Mouse (Mus musculus) neural tube, embryonic 15.5 days (tissue): ENCODE results near the gene Etnk2. TPM values are rescaled to one million over a fixed set of nuclear protein-coding genes. Genes with fewer than 3 reads are reported as not detected.

Experiments used
- ATAC-seq: fragments of 200-750 bp; cut with Nextera tagmentation; 2 replicates; pipeline ENCODE4 v1.8.0; 2017; ENCODE audit warnings: mild to moderate bottlenecking, moderate TSS enrichment, moderate library complexity; ENCODE audit not compliant: low FRiP score
- H3K27ac ChIP-seq: fragments of 300-500 bp; sonication (generic); replicated peaks from 2 replicates; pipeline ENCODE4 v1.5.1; 2015; ENCODE audit warnings: mild to moderate bottlenecking, inconsistent platforms
- H3K27me3 ChIP-seq: fragments of 300-500 bp; sonication (generic); replicated peaks from 2 replicates; pipeline ENCODE4 v1.6.1; 2015; ENCODE audit warnings: inconsistent platforms
- H3K36me3 ChIP-seq: fragments of 300-500 bp; sonication (generic); 2 replicates; pipeline ENCODE4 v1.6.1; 2015; ENCODE audit warnings: inconsistent platforms
- H3K4me1 ChIP-seq: fragments of 300-500 bp; sonication (generic); 2 replicates; pipeline ENCODE4 v1.6.1; 2015; ENCODE audit warnings: inconsistent platforms
- H3K4me2 ChIP-seq: fragments of 300-500 bp; sonication (generic); 2 replicates; pipeline ENCODE4 v1.6.1; 2015; ENCODE audit warnings: inconsistent platforms, mild to moderate bottlenecking, moderate library complexity
- H3K4me3 ChIP-seq: fragments of 300-500 bp; sonication (generic); replicated peaks from 2 replicates; pipeline ENCODE4 v1.5.1; 2015; ENCODE audit warnings: mild to moderate bottlenecking, inconsistent platforms
- H3K9ac ChIP-seq: fragments of 300-500 bp; sonication (generic); replicated peaks from 2 replicates; pipeline ENCODE4 v1.6.1; 2015; ENCODE audit warnings: mild to moderate bottlenecking, inconsistent platforms
- H3K9me3 ChIP-seq: fragments of 300-500 bp; sonication (generic); replicated peaks from 2 replicates; pipeline ENCODE4 v1.6.1; 2016; ENCODE audit warnings: inconsistent platforms
- WGBS: fragments of 180-500 bp; shearing (Covaris S2); methylation state at CpG from one replicate; pipeline ENCODE4 v1.1.7; 2015; ENCODE audit warnings: mixed read lengths; 5-methylcytosine and 5-hydroxymethylcytosine counted together
- polyA plus RNA-seq: library from polyadenylated mRNA; unstranded; fragments of >200 nt; fragmentation: Nextera tagmentation; extraction: Ambion mirVana; gene quantifications from 2 replicates; pipeline ENCODE4 v1.2.1, GENCODE M21; 2015

Gene Etnk2
- polyA plus RNA-seq = 21.3 and 22.8 TPM in 2 replicates

DNA sequence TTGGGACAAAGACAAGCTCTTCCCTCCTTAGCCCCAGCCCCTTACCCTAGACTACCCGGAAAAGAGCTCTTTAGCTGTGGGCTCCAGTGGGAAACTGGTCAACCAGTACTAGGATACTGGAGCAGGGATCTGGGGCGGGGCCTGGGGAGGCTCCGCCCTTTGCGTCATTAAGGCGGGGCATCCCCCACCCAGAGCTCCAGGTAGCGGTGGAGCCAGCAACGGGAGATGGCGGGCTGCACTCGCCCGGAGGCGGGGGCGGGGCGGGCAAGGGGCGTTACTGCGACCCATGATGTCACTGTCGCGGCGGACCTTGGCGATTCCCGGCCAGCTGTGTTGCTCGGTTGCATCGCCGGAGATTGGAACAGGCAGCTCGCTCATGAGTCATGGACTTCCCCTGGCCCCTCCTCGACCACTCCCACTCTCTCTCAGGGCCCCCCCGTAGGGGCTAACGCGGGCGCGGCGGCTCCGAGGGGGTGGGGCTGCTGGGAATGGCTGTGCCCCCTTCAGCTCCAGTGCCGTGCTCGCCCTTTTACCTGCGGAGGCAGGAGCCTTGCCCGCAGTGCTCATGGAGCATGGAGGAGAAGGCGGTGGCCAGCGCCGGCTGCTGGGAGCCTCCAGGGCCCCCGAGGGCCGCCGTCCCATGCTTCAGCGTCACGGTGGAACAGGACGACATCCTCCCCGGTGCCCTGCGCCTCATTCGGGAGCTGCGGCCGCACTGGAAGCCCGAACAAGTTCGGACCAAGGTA, at the start of gene Etnk2:
Gene Etnk2, plus strand, starts transcription at position 297 of the 746 bp plus-strand sequence.
- under 1% methylated on average over 52 of the region's 52 CpGs for WGBS
- Histone ChIP-seq H3K9ac (peak within 1 kb of the TSS; percentile 71), H3K4me1 (peaks cover 32% of the 10 kb centered on the region), H3K4me2 (peak within 1 kb of the TSS; percentile 88), H3K9me3 (no peaks in the 10 kb centered on the region), H3K27ac (peak within 1 kb of the TSS; percentile 69), H3K27me3 (peaks cover 15% of the 10 kb centered on the region), H3K36me3 (no peaks in the 10 kb centered on the region), H3K4me3 (peak within 1 kb of the TSS; percentile 69)
- peak; percentile 86 for ATAC-seq

DNA sequence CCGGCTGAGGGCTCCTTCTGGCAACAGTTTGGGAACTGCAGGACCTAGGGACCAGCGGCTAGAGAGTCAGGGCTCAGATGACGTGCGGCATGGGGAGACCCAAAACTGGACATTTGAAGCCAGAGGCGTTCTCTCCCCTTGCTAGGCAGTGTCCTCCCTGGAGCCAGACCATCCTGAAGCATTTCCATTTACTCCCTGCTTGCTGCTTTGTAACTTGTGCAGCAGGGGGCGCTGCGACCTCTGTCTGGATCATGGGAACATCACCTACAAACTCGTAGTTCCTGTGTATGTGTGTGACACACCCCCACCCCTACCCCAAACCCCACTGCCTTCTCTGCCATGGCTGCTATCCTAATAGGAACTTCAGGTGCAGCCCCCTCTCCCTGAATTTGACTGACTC, 49.0 kb upstream of the Etnk2 start:
- Histone ChIP-seq H3K4me2 (no peak overlapping the region), H3K9ac (no peak overlapping the region)
- 27% methylated on average over 8 of the region's 8 CpGs for WGBS

DNA sequence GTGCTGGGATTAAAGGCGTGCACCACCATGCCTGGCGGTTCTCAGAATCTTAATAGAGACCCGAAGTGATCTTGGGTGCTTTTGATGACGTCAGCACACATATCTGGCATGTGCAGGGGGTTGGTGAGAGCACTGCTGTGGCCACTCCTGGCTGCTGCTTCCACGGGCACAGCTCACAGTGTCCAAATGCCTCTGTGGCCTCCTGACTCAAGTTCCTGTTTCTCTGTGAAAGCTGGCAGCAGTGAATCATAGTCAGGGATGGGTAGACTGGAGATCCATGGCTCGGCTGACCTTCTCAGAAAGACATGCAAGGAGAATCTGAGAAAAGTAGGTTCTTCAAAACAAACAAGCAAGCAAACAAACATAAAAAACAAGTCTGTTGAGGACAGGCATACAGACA, 47.6 kb upstream of the Etnk2 start:
- WGBS = 83% methylated on average over 6 of the region's 6 CpGs
- H3K9ac ChIP-seq = no peak overlapping the region
- H3K9me3 ChIP-seq = no peaks in the 10 kb centered on the region
- no peaks in the 10 kb centered on the region for H3K36me3 ChIP-seq
- no peaks in the 10 kb centered on the region for H3K27me3 ChIP-seq
- H3K4me1 ChIP-seq = peaks cover 14% of the 10 kb centered on the region
- no peak overlapping the region for H3K4me2 ChIP-seq
- H3K27ac ChIP-seq = no peak overlapping the region
- no peak for ATAC-seq
- no peak overlapping the region for H3K4me3 ChIP-seq

More for the DNA sequence above, 49.0 kb upstream of the Etnk2 start:
- H3K36me3 ChIP-seq = no peaks in the 10 kb centered on the region
- H3K4me3 ChIP-seq = no peak overlapping the region
- no peak overlapping the region for H3K27ac ChIP-seq
- ATAC-seq = no peak
- H3K27me3 ChIP-seq = no peaks in the 10 kb centered on the region
- H3K9me3 ChIP-seq = no peaks in the 10 kb centered on the region
- H3K4me1 ChIP-seq = peaks cover 14% of the 10 kb centered on the region

DNA sequence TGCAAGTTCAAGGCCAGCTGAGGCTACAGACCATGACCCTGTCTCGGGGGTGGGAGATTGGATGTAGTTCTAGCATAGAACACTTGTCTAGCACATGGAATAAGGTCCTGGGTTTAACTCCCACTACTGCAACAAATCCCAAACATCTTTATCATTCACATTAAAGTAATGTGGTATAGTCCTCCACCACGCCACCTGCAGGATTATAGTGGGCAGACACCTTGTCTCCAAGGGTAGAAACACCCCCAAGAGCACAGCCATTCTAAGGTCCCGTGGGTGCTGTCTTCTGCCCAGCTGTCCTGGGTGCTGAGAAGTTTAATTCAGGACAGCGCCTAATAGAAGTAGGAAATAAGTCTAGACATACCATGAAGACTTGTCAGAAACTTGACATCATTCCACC, 46.8 kb upstream of the Etnk2 start:
- Histone ChIP-seq H3K36me3 (no peaks in the 10 kb centered on the region), H3K4me1 (peaks cover 12% of the 10 kb centered on the region), H3K4me2 (no peak overlapping the region), H3K27me3 (no peaks in the 10 kb centered on the region), H3K9me3 (no peaks in the 10 kb centered on the region), H3K4me3 (no peak overlapping the region), H3K27ac (no peak overlapping the region), H3K9ac (no peak overlapping the region)
- WGBS = 88% methylated on average over 4 of the region's 4 CpGs
- ATAC-seq = no peak

DNA sequence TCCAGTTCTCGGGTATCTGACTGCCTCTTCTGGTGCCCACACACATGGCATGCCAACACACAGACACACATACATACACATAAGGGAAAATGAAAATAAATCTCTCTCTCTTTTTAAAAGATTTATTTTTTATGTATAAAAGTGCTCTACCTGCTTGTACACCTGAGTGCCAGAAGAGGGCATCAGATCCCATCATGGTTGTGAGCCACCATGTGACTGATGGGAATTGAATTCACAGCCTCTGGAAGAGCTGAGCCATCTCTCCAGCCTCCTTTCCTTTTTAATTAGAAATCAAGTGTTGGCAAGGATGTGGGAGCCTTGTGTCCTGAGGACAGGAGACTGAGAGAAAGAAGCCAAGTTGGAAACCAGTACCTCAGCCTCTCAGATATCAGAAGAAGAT, 46.2 kb upstream of the Etnk2 start:
- Histone ChIP-seq H3K4me1 (peaks cover 6% of the 10 kb centered on the region), H3K4me3 (no peak overlapping the region), H3K9me3 (no peaks in the 10 kb centered on the region), H3K4me2 (no peak overlapping the region), H3K27me3 (no peaks in the 10 kb centered on the region), H3K9ac (no peak overlapping the region), H3K36me3 (no peaks in the 10 kb centered on the region), H3K27ac (no peak overlapping the region)
- ATAC-seq = no peak
- WGBS = 88% methylated on average over 1 of the region's 1 CpGs

DNA sequence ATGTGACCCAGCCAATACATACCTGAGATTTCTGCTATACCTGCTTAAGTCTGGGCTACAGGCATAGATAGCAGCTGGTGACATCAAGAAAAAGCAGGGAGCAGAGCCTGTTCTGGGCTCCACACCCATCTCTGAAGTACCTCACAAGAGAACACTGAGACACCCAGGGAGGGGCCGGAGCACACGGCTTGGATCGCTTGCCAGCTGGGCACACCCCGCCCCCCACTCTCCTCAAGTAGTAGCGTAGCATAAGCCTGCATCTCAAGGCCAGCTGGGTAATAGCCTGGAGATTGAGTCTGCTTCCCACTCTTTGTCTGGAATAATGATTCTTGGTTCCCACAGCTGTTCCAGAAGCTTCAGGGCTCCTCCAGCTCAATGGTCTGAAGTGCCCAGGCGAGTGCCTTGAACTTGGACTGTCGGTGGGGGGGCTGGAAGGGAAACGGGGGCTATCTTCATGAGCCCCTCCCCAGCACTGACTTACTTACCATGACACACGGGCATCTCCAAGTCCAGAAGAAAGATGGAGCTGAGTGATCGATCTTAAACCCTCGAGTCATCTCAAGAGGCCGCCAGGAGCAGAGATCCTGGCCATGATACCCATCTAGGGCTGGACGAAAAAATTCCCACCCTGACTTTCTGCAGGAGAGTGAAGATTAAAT, 42.0 kb upstream of the Etnk2 start, which contains the start of gene Kiss1:
Gene Kiss1, plus strand, starts transcription at position 609 of the 659 bp plus-strand sequence.
- H3K9me3 ChIP-seq = no peaks in the 10 kb centered on the region
- no peaks in the 10 kb centered on the region for H3K27me3 ChIP-seq
- WGBS = 79% methylated on average over 13 of the region's 13 CpGs
- no peak within 1 kb of the TSS for H3K4me2 ChIP-seq
- no peaks in the 10 kb centered on the region for H3K36me3 ChIP-seq
- H3K4me1 ChIP-seq = no peaks in the 10 kb centered on the region
- no peak within 1 kb of the TSS for H3K9ac ChIP-seq
- no peak within 1 kb of the TSS for H3K27ac ChIP-seq
- no peak within 1 kb of the TSS for H3K4me3 ChIP-seq
- ATAC-seq = no peak

DNA sequence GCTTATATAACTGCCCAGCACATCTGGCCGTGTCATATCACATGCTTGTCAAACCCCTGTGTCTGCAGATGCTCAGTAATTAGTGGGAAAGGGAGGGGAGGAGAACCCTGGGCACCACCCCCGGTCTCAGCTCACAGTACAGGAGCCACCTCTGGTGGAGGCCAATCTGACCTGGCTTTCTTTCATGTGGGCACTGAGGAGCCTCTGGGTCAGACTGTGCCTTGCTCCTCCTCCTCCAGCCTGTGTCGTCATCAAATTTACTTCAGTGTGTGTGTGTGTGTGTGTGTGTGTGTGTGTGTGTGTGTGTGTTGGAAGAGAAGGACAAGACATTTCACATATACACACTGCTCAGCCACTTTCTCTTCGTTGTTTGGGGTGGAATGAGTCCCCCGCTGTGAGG, 40.0 kb upstream of the Etnk2 start:
- Histone ChIP-seq H3K27ac (no peak overlapping the region), H3K4me2 (no peak overlapping the region), H3K9ac (no peak overlapping the region), H3K27me3 (no peaks in the 10 kb centered on the region), H3K36me3 (no peaks in the 10 kb centered on the region), H3K9me3 (no peaks in the 10 kb centered on the region), H3K4me3 (no peak overlapping the region), H3K4me1 (no peaks in the 10 kb centered on the region)
- 50% methylated on average over 5 of the region's 5 CpGs for WGBS
- no peak for ATAC-seq

DNA sequence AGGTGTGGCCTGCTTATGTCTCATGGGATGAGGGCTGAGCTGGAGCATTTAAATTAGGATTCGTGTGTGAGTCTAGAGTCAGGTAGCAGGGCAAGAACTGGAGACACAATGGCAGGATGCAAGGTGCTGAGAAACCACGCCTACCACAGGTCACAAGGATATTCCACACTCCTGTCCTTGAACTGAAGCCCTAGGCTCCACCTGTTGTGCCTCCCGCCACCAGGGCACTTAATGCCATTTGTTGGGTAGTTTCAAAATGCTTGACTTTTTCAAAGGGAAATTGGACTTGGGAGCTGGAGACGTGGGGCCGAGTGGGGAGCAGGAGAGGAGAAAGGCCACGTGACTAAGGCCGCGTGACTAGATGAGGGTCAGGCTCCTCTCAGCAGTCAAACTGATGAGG, 37.4 kb upstream of the Etnk2 start:
- no peak overlapping the region for H3K4me2 ChIP-seq

DNA sequence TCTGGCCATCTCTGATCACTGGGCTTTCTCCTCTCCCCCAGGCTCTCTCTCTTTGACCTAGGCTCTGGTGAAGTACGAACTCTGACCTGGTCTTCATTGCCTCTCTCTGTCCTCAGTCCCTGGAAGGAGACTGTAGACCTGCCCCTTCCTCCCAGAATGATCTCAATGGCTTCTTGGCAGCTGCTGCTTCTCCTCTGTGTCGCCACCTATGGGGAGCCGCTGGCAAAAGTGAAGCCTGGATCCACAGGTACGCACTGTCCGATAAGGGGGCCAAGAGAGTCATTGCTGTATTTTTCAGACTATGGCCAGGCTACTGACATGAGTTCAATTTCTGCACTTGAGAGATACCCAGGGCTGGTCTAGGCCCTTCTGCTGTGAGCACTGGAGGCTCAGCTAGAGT, 36.3 kb upstream of the Etnk2 start:
- no peak overlapping the region for H3K4me3 ChIP-seq
- H3K27me3 ChIP-seq = peaks cover 13% of the 10 kb centered on the region
- H3K36me3 ChIP-seq = no peaks in the 10 kb centered on the region
- H3K4me1 ChIP-seq = peaks cover 22% of the 10 kb centered on the region
- ATAC-seq = no peak
- no peak overlapping the region for H3K9ac ChIP-seq
- WGBS = 67% methylated on average over 5 of the region's 5 CpGs
- no peak overlapping the region for H3K4me2 ChIP-seq
- H3K9me3 ChIP-seq = no peaks in the 10 kb centered on the region
- no peak overlapping the region for H3K27ac ChIP-seq

More for the DNA sequence above, 37.4 kb upstream of the Etnk2 start:
- 83% methylated on average over 8 of the region's 8 CpGs for WGBS
- Histone ChIP-seq H3K4me3 (no peak overlapping the region), H3K27me3 (peaks cover 13% of the 10 kb centered on the region), H3K36me3 (no peaks in the 10 kb centered on the region), H3K9me3 (no peaks in the 10 kb centered on the region), H3K27ac (no peak overlapping the region), H3K4me1 (peaks cover 15% of the 10 kb centered on the region), H3K9ac (no peak overlapping the region)
- no peak for ATAC-seq

DNA sequence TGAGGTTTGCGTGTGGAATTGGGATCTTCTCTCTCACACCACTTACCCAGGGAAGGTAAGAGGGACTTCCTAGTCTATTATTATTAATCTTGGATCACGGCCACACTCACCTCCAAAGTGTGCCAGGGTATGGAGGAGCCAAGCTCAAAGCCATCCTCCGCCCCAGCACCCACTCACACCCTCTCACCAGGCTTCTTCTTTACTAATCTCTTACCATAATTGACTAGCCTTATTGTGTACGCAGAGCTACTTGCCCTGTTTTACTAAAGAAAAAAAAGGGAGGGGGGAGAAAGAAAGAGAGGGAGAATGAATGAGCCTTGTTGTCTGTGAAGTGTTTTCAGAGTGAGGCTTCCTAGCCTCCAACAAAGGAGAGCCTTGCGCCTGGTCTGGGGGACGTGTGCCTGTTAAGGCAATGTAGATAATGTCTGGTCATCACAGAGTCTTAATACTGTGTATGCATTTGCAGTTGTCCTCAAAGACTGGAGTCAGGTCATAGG, 35.0 kb upstream of the Etnk2 start:
- 54% methylated on average over 6 of the region's 6 CpGs for WGBS
- no peak overlapping the region for H3K4me2 ChIP-seq
- H3K4me3 ChIP-seq = no peak overlapping the region
- H3K27ac ChIP-seq = no peak overlapping the region
- no peak for ATAC-seq
- H3K27me3 ChIP-seq = peaks cover 13% of the 10 kb centered on the region
- H3K36me3 ChIP-seq = no peaks in the 10 kb centered on the region
- H3K9ac ChIP-seq = no peak overlapping the region
- H3K4me1 ChIP-seq = peaks cover 22% of the 10 kb centered on the region
- H3K9me3 ChIP-seq = no peaks in the 10 kb centered on the region

DNA sequence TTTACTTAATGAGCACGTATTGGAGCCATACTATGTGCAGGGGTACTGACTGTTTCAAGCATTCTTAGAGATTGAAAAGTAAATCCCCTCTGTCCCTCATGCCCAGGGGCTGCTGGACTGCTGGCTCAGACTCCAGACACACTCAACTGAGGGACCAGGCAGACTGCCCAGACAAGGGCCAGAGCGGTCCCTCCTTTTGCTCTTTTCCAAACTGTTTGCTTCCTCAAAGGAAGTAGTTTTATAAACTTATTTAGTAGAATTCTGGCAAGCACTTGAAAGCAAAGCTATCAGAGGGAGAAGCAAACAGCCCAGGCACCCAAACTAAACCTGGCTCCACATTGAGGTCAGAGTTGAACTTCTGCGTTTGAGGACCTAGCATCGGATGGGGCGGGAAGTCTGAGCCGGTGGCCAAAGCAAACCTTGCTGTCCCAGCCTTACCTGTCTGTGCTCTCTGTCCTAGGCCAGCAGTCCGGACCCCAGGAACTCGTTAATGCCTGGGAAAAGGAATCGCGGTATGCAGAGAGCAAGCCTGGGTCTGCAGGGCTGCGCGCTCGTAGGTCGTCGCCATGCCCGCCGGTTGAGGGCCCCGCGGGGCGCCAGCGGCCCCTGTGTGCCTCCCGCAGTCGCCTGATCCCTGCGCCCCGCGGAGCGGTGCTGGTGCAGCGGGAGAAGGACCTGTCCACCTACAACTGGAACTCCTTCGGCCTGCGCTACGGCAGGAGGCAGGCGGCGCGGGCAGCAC, 34.3 kb upstream of the Etnk2 start:
- no peak overlapping the region for H3K27ac ChIP-seq
- no peak for ATAC-seq
- H3K4me2 ChIP-seq = peak overlapping the region; percentile 60
- H3K36me3 ChIP-seq = no peaks in the 10 kb centered on the region
- H3K9me3 ChIP-seq = no peaks in the 10 kb centered on the region
- H3K9ac ChIP-seq = 0 out of 2 replicates have a peak overlapping the region, but pooled peaks have one; percentile 15
- H3K27me3 ChIP-seq = peaks cover 13% of the 10 kb centered on the region
- WGBS = 8% methylated on average over 34 of the region's 34 CpGs
- peak overlapping the region; percentile 29 for H3K4me3 ChIP-seq
- H3K4me1 ChIP-seq = peaks cover 22% of the 10 kb centered on the region
